ENCODE assay signal across 20 mouse cellular contexts in the genomic region with DNA sequence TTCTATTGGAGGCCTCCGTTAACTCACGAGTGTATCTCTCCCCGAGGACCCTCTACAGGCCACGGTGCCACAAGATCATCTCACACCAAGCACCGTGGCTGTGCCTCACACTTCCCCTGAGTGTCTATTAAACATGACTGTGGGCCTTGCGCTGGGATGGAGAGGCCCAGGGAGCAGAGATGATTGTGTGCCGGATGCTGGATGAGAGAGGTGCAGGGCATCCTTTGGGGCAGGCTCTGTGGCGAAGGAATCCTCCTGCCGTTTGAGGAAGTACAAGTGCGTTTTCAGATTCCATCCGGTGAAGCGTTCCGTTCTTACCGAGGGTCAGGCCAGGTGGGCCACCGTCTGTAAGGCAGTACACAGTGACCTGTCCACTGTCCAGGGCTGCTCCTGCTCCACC.
DNase-seq lines count a peak whose midpoint lies in the region; ATAC-seq and TF ChIP-seq lines count a peak whose summit lies in the region.
"Had no signal": no experiment of that assay in that cellular context is flagged by ENCODE, and none has a peak within 500 bp of the region (broad histone marks: within the 10 kb centered on the region; RNA-seq: fewer than 3 reads in every experiment).

No protein-coding gene starts in this region.

- no peak overlapping the region for H3K4me3 ChIP-seq in stomach, embryonic 15.5 days (replicated peaks)
- H3K4me3 ChIP-seq in stomach, postnatal 0 days (ENCODE audit: low read depth, low read length), result no peak overlapping the region
- H3K4me3 ChIP-seq in left cerebral cortex, adult 2 months, result no peak overlapping the region
- H3K4me3 ChIP-seq: embryonic facial prominence, embryonic 12.5 days; forebrain, embryonic 15.5 days; heart, adult 2 months; heart, embryonic 13.5 days; hindbrain, embryonic 15.5 days had no signal

- H3K9ac ChIP-seq in stomach, embryonic 15.5 days, result no peak overlapping the region
- no peak overlapping the region for H3K9ac ChIP-seq in stomach, postnatal 0 days (ENCODE audit: low read length)
- H3K9ac ChIP-seq: embryonic facial prominence, embryonic 12.5 days; forebrain, embryonic 15.5 days; heart, embryonic 13.5 days; hindbrain, embryonic 15.5 days had no signal

- no peak overlapping the region for H3K4me2 ChIP-seq in stomach, embryonic 15.5 days
- no peak overlapping the region for H3K4me2 ChIP-seq in stomach, postnatal 0 days (replicated peaks; ENCODE audit: low read depth)
- H3K4me2 ChIP-seq: embryonic facial prominence, embryonic 12.5 days; forebrain, embryonic 15.5 days; heart, embryonic 13.5 days; hindbrain, embryonic 15.5 days had no signal

- no peaks in the 10 kb centered on the region for H3K27me3 ChIP-seq in stomach, embryonic 15.5 days (replicated peaks)
- H3K27me3 ChIP-seq in stomach, postnatal 0 days (ENCODE audit: control insufficient read depth, insufficient read depth, low read length), result no peaks in the 10 kb centered on the region
- H3K27me3 ChIP-seq: forebrain, embryonic 15.5 days; heart, embryonic 13.5 days; hindbrain, embryonic 15.5 days had no signal

- no peaks in the 10 kb centered on the region for H3K9me3 ChIP-seq in stomach, embryonic 15.5 days
- H3K9me3 ChIP-seq in stomach, postnatal 0 days (ENCODE audit: control insufficient read depth, low read length), result no peaks in the 10 kb centered on the region
- H3K9me3 ChIP-seq: embryonic facial prominence, embryonic 12.5 days; forebrain, embryonic 15.5 days; heart, embryonic 13.5 days; hindbrain, embryonic 15.5 days had no signal

- H3K4me1 ChIP-seq in stomach, embryonic 15.5 days, result no peaks in the 10 kb centered on the region
- H3K4me1 ChIP-seq in stomach, postnatal 0 days (replicated peaks; ENCODE audit: control insufficient read depth, insufficient read depth), result no peaks in the 10 kb centered on the region
- H3K4me1 ChIP-seq: embryonic facial prominence, embryonic 12.5 days; forebrain, embryonic 15.5 days; heart, embryonic 13.5 days; hindbrain, embryonic 15.5 days had no signal

- WGBS in stomach, embryonic 15.5 days, result 82% methylated on average over 15 of the region's 15 CpGs
- WGBS in stomach, postnatal 0 days, result 82% methylated on average over 15 of the region's 15 CpGs

- TF ChIP-seq EP300 in stomach, postnatal 0 days (optimal IDR thresholded peaks at IDR 0.05), result no peak

- H3K27ac ChIP-seq in stomach, embryonic 15.5 days, result 0 out of 2 replicates have a peak overlapping the region, but pooled peaks have one; percentile 21
- no peak overlapping the region for H3K27ac ChIP-seq in stomach, postnatal 0 days (replicated peaks)
- no peak overlapping the region for H3K27ac ChIP-seq in left cerebral cortex, adult 2 months
- H3K27ac ChIP-seq: embryonic facial prominence, embryonic 12.5 days; forebrain, embryonic 15.5 days; heart, adult 2 months; heart, embryonic 13.5 days; hindbrain, embryonic 15.5 days had no signal

- intact Hi-C loops in left cerebral cortex, adult 2 months (cut with DNase I), result no loop called here

- TF ChIP-seq CTCF in stomach, postnatal 0 days (IDR thresholded peaks at IDR 0.05; ENCODE audit: low read depth), result no peak
- TF ChIP-seq CTCF in left cerebral cortex, adult 2 months (IDR thresholded peaks at IDR 0.05), result no peak

- DNase-seq in heart, adult 11 months, result peak; percentile 71
- DNase-seq in heart, adult 9 months (ENCODE audit: low spot score in 2 of 2), result no peak
- no peak for DNase-seq in stomach, postnatal 0 days (ENCODE audit: low spot score)
- no peak for DNase-seq in left cerebral cortex, adult 2 months (ENCODE audit: extremely low spot score in 1 of 2, low spot score in 2 of 2)
- DNase-seq in Muller cell, postnatal 12 days (ENCODE audit: inconsistent ontology term), result no peak
- DNase-seq: adrenal gland, adult 8-10 months; adrenal gland, postnatal 36 days; B cell, adult 2 months; cerebellum, adult 2 months; cerebellum, postnatal 10 days; embryo, embryonic 11 days; gastrocnemius, postnatal 36 days; heart, adult 2 months; heart, postnatal 36 days had no signal

- H3K36me3 ChIP-seq in stomach, embryonic 15.5 days, result no peaks in the 10 kb centered on the region
- H3K36me3 ChIP-seq in stomach, postnatal 0 days (ENCODE audit: control insufficient read depth, insufficient read depth, low read length), result no peaks in the 10 kb centered on the region
- H3K36me3 ChIP-seq: embryonic facial prominence, embryonic 12.5 days; forebrain, embryonic 15.5 days; heart, embryonic 13.5 days; hindbrain, embryonic 15.5 days had no signal

- no peak for ATAC-seq in stomach, embryonic 15.5 days (ENCODE audit: insufficient read depth, low FRiP score, low read depth)
- ATAC-seq in stomach, postnatal 0 days (ENCODE audit: low FRiP score, low TSS enrichment), result no peak
- ATAC-seq in granulocyte monocyte progenitor cell, adult 5-6 weeks (replicated peaks; ENCODE audit: poor library complexity, severe bottlenecking), result 0 out of 2 replicates have a peak, but pooled peaks have one; percentile 14
- ATAC-seq: forebrain, embryonic 15.5 days had no signal
